Mouse (Mus musculus): Measurements from ENCODE around the gene H2-Eb2. TPM values are rescaled to one million over a fixed set of nuclear protein-coding genes. Genes with fewer than 3 reads are reported as not detected.
"Not testable (repeated sequence)": the region's sequence is repeated elsewhere in the genome, so short reads cannot be mapped to it uniquely, and the experiment has no call there.

The H2-Eb2 gene
- polyA plus RNA-seq, 1 experiment from 2014 or later: not detected

GRCm38 (mm10) chr17:34307216-34307615 is 18.2 kb upstream of the H2-Eb2 start:
- Histone ChIP-seq H3K27ac (no peak overlapping the region), H3K4me3 (replicated peaks) (no peak overlapping the region), H3K27me3 (peaks cover 7% of the 10 kb centered on the region; the same call in 1 of the 2 replicates), H3K9ac (no peak overlapping the region), H3K9me3 (replicated peaks) (no peaks in the 10 kb centered on the region), H3K4me2 (no peak overlapping the region), H3K4me1 (replicated peaks) (no peaks in the 10 kb centered on the region; the same call in 1 of the 2 replicates), H3K36me3 (no peaks in the 10 kb centered on the region)
- ATAC-seq (ENCODE audit: low read depth) (no peak), DNase-seq (no peak)

GRCm38 (mm10) chr17:34308161-34308560 is 17.3 kb upstream of the H2-Eb2 start:
- ATAC-seq (ENCODE audit: low read depth): no peak
- 45% methylated on average over 4 of the region's 4 CpGs for WGBS (ENCODE audit: insufficient replicate concordance)
- no peak overlapping the region for H3K4me2 ChIP-seq
- H3K27me3 ChIP-seq: peaks cover 7% of the 10 kb centered on the region; the same call in 1 of the 2 replicates
- no peak overlapping the region for H3K4me3 ChIP-seq (replicated peaks)
- no peak for DNase-seq
- no peaks in the 10 kb centered on the region for H3K36me3 ChIP-seq
- no peak overlapping the region for H3K9ac ChIP-seq
- no peaks in the 10 kb centered on the region; the same call in 1 of the 2 replicates for H3K4me1 ChIP-seq (replicated peaks)
- no peaks in the 10 kb centered on the region for H3K9me3 ChIP-seq (replicated peaks)
- no peak overlapping the region for H3K27ac ChIP-seq

- Histone ChIP-seq H3K27me3 (peaks cover 7% of the 10 kb centered on the region; the same call in 1 of the 2 replicates), H3K4me3 (replicated peaks) (peak overlapping the region; percentile 57), H3K9ac (peak overlapping the region; percentile 61), H3K27ac (no peak overlapping the region), H3K4me2 (peak overlapping the region; percentile 71), H3K9me3 (replicated peaks) (no peaks in the 10 kb centered on the region), H3K36me3 (no peaks in the 10 kb centered on the region), H3K4me1 (replicated peaks) (no peaks in the 10 kb centered on the region; the same call in 1 of the 2 replicates)
- no peak for DNase-seq
- no peak for ATAC-seq (ENCODE audit: low read depth)
- 27% methylated on average over 10 of the region's 10 CpGs for WGBS (ENCODE audit: insufficient replicate concordance)
Measured at GRCm38 (mm10) chr17:34309225-34309624, 16.2 kb upstream of the H2-Eb2 start.

GRCm38 (mm10) chr17:34309683-34310385 is 15.6 kb upstream of the H2-Eb2 start:
- Histone ChIP-seq H3K4me1 (replicated peaks) (no peaks in the 10 kb centered on the region; the same call in 1 of the 2 replicates), H3K9ac (peak overlapping the region; percentile 61), H3K4me2 (peak overlapping the region; percentile 71), H3K36me3 (no peaks in the 10 kb centered on the region), H3K27ac (no peak overlapping the region), H3K9me3 (replicated peaks) (no peaks in the 10 kb centered on the region), H3K4me3 (replicated peaks) (peak overlapping the region; percentile 57), H3K27me3 (peaks cover 7% of the 10 kb centered on the region; the same call in 1 of the 2 replicates)
- DNase-seq (peak; percentile 26), ATAC-seq (ENCODE audit: low read depth) (peak; percentile 62; the same call in 1 of the 2 replicates)
- WGBS (ENCODE audit: insufficient replicate concordance): 22% methylated on average over 38 of the region's 38 CpGs

- H3K27me3 ChIP-seq; ATAC-seq (ENCODE audit: low read depth); H3K9ac ChIP-seq; H3K36me3 ChIP-seq; H3K9me3 ChIP-seq (replicated peaks); H3K4me3 ChIP-seq (replicated peaks); H3K27ac ChIP-seq; DNase-seq; H3K4me2 ChIP-seq; H3K4me1 ChIP-seq (replicated peaks): not testable (repeated sequence)
- 73% methylated on average over 3 of the region's 3 CpGs for WGBS (ENCODE audit: insufficient replicate concordance)
Measured at GRCm38 (mm10) chr17:34310526-34310925, 14.9 kb upstream of the H2-Eb2 start.

GRCm38 (mm10) chr17:34312185-34312584 is 13.3 kb upstream of the H2-Eb2 start:
- Histone ChIP-seq H3K4me2 (no peak overlapping the region), H3K4me3 (replicated peaks) (no peak overlapping the region), H3K9ac (no peak overlapping the region), H3K27ac (no peak overlapping the region), H3K4me1 (replicated peaks) (no peaks in the 10 kb centered on the region; the same call in 1 of the 2 replicates), H3K9me3 (replicated peaks) (no peaks in the 10 kb centered on the region), H3K36me3 (no peaks in the 10 kb centered on the region), H3K27me3 (0 out of 2 replicates have a peak, but pooled peaks cover 7% of the 10 kb centered on the region)
- no peak for ATAC-seq (ENCODE audit: low read depth)
- no peak for DNase-seq
- WGBS (ENCODE audit: insufficient replicate concordance): 54% methylated on average over 1 of the region's 1 CpGs

- Histone ChIP-seq H3K4me1 (replicated peaks) (no peaks in the 10 kb centered on the region; the same call in 1 of the 2 replicates), H3K27ac (no peak overlapping the region), H3K36me3 (no peaks in the 10 kb centered on the region), H3K27me3 (0 out of 2 replicates have a peak, but pooled peaks cover under 1% of the 10 kb centered on the region), H3K4me2 (no peak overlapping the region), H3K9me3 (replicated peaks) (no peaks in the 10 kb centered on the region), H3K9ac (no peak overlapping the region), H3K4me3 (replicated peaks) (no peak overlapping the region)
- ATAC-seq (ENCODE audit: low read depth): no peak
- WGBS (ENCODE audit: insufficient replicate concordance): 26% methylated on average over 3 of the region's 3 CpGs
- peak; percentile 18 for DNase-seq
Measured at GRCm38 (mm10) chr17:34313393-34313792, 12.1 kb upstream of the H2-Eb2 start.

- Histone ChIP-seq H3K9ac (no peak overlapping the region), H3K4me3 (replicated peaks) (no peak overlapping the region), H3K4me2 (no peak overlapping the region), H3K36me3 (no peaks in the 10 kb centered on the region), H3K27ac (no peak overlapping the region), H3K4me1 (replicated peaks) (no peaks in the 10 kb centered on the region; the same call in 1 of the 2 replicates), H3K27me3 (no peaks in the 10 kb centered on the region), H3K9me3 (replicated peaks) (no peaks in the 10 kb centered on the region)
- ATAC-seq (ENCODE audit: low read depth) (no peak), DNase-seq (no peak)
- 56% methylated on average over 9 of the region's 9 CpGs for WGBS (ENCODE audit: insufficient replicate concordance)
Measured at GRCm38 (mm10) chr17:34314286-34314685, 11.2 kb upstream of the H2-Eb2 start.

- H3K9ac ChIP-seq: no peak overlapping the region
- WGBS (ENCODE audit: insufficient replicate concordance): 54% methylated on average over 1 of the region's 1 CpGs
- H3K27ac ChIP-seq: no peak overlapping the region
- no peak for DNase-seq
- H3K4me3 ChIP-seq (replicated peaks): no peak overlapping the region
- no peaks in the 10 kb centered on the region for H3K4me1 ChIP-seq (replicated peaks)
- H3K27me3 ChIP-seq: no peaks in the 10 kb centered on the region
- no peak for ATAC-seq (ENCODE audit: low read depth)
- H3K4me2 ChIP-seq: no peak overlapping the region
- no peaks in the 10 kb centered on the region for H3K9me3 ChIP-seq (replicated peaks)
- no peaks in the 10 kb centered on the region for H3K36me3 ChIP-seq
Measured at GRCm38 (mm10) chr17:34315512-34315911, 10.0 kb upstream of the H2-Eb2 start.

- no peak overlapping the region for H3K4me3 ChIP-seq (replicated peaks)
- H3K27ac ChIP-seq: no peak overlapping the region
- H3K9ac ChIP-seq: no peak overlapping the region
- no peak overlapping the region for H3K4me2 ChIP-seq
- DNase-seq (no peak), ATAC-seq (ENCODE audit: low read depth) (no peak)
- no peaks in the 10 kb centered on the region for H3K27me3 ChIP-seq
- H3K9me3 ChIP-seq (replicated peaks): no peaks in the 10 kb centered on the region
- no peaks in the 10 kb centered on the region for H3K36me3 ChIP-seq
- 51% methylated on average over 2 of the region's 2 CpGs for WGBS (ENCODE audit: insufficient replicate concordance)
- no peaks in the 10 kb centered on the region for H3K4me1 ChIP-seq (replicated peaks)
Measured at GRCm38 (mm10) chr17:34316697-34317096, 8.8 kb upstream of the H2-Eb2 start.

GRCm38 (mm10) chr17:34317275-34317674 is 8.2 kb upstream of the H2-Eb2 start:
- Histone ChIP-seq H3K9ac (no peak overlapping the region), H3K27ac (no peak overlapping the region), H3K4me1 (replicated peaks) (no peaks in the 10 kb centered on the region), H3K9me3 (replicated peaks) (no peaks in the 10 kb centered on the region), H3K36me3 (no peaks in the 10 kb centered on the region), H3K27me3 (no peaks in the 10 kb centered on the region), H3K4me3 (replicated peaks) (no peak overlapping the region), H3K4me2 (no peak overlapping the region)
- ATAC-seq (ENCODE audit: low read depth) (no peak), DNase-seq (no peak)
- WGBS (ENCODE audit: insufficient replicate concordance): 13% methylated on average over 2 of the region's 2 CpGs

- 54% methylated on average over 3 of the region's 3 CpGs for WGBS (ENCODE audit: insufficient replicate concordance)
- no peaks in the 10 kb centered on the region for H3K36me3 ChIP-seq
- DNase-seq: no peak
- no peak for ATAC-seq (ENCODE audit: low read depth)
- no peak overlapping the region for H3K9ac ChIP-seq
- H3K27me3 ChIP-seq: no peaks in the 10 kb centered on the region
- no peak overlapping the region for H3K4me2 ChIP-seq
- no peak overlapping the region for H3K4me3 ChIP-seq (replicated peaks)
- no peaks in the 10 kb centered on the region for H3K9me3 ChIP-seq (replicated peaks)
- no peak overlapping the region for H3K27ac ChIP-seq
- no peaks in the 10 kb centered on the region for H3K4me1 ChIP-seq (replicated peaks)
Measured at GRCm38 (mm10) chr17:34326373-34326772, 908 bp downstream of the H2-Eb2 start.

Data from liver, embryonic 13.5 days (tissue).